Mouse (Mus musculus): Measurements from ENCODE around the gene Tmem259.

Gene Tmem259

GRCm38 (mm10) chr10:79934794-79935569 is 49.1 kb downstream of the Tmem259 start:
- no peak for DNase-seq (ENCODE audit: low spot score in 2 of 2)

- DNase-seq (ENCODE audit: low spot score in 2 of 2): peak; percentile 75 to 78
These were observed 49.8 kb downstream of the Tmem259 start for GRCm38 (mm10) chr10:79934272-79934721.

- no peak for DNase-seq (ENCODE audit: low spot score in 2 of 2)
These were observed 50.3 kb downstream of the Tmem259 start for GRCm38 (mm10) chr10:79933861-79934260.

GRCm38 (mm10) chr10:79933145-79933679 is 50.9 kb downstream of the Tmem259 start:
- DNase-seq (ENCODE audit: low spot score in 2 of 2): no peak

- peak; percentile 81 to 82 for DNase-seq (ENCODE audit: low spot score in 2 of 2)
These were observed 51.4 kb downstream of the Tmem259 start for GRCm38 (mm10) chr10:79932736-79933135.

GRCm38 (mm10) chr10:79931797-79932196 is 52.3 kb downstream of the Tmem259 start:
- no peak for DNase-seq (ENCODE audit: low spot score in 2 of 2)

GRCm38 (mm10) chr10:79930826-79931186 is 53.3 kb downstream of the Tmem259 start:
- DNase-seq (ENCODE audit: low spot score in 2 of 2): no peak

- no peak for DNase-seq (ENCODE audit: low spot score in 2 of 2)
These were observed 53.9 kb downstream of the Tmem259 start for GRCm38 (mm10) chr10:79929967-79930825.

- no peak for DNase-seq (ENCODE audit: low spot score in 2 of 2)
These were observed 55.0 kb downstream of the Tmem259 start for GRCm38 (mm10) chr10:79928907-79929701.

GRCm38 (mm10) chr10:79928030-79928694 is 56.0 kb downstream of the Tmem259 start:
- no peak for DNase-seq (ENCODE audit: low spot score in 2 of 2)

- no peak for DNase-seq (ENCODE audit: low spot score in 2 of 2)
These were observed 56.7 kb downstream of the Tmem259 start for GRCm38 (mm10) chr10:79927324-79928029.

- DNase-seq (ENCODE audit: low spot score in 2 of 2): peak; percentile 86 to 87
These were observed 57.4 kb downstream of the Tmem259 start, which contains the start of gene Arid3a for GRCm38 (mm10) chr10:79926491-79927323. Gene Arid3a, plus strand, starts transcription at chr10:79927043.

GRCm38 (mm10) chr10:79925785-79926490 is 58.2 kb downstream of the Tmem259 start:
- DNase-seq (ENCODE audit: low spot score in 2 of 2): no peak

- peak; percentile 87 to 90 for DNase-seq (ENCODE audit: low spot score in 2 of 2)
These were observed 58.9 kb downstream of the Tmem259 start for GRCm38 (mm10) chr10:79924998-79925784.
